Mouse (Mus musculus): ENCODE measurements around the gene Prickle2.

- TF ChIP-seq CTCF (IDR thresholded peaks at IDR 0.05; ENCODE audit: borderline replicate concordance, insufficient read depth, low read depth, low read length) (no peak), POLR2A (IDR thresholded peaks at IDR 0.05; ENCODE audit: borderline replicate concordance, insufficient read depth, low read length) (no peak)
Measured at GRCm38 (mm10) chr6:92674394-92674925, 31.5 kb downstream of the Prickle2 start.
